Mouse (Mus musculus): Measurements from ENCODE around the gene Hsp90ab1. TPM values are rescaled to one million over a fixed set of nuclear protein-coding genes. Genes with fewer than 3 reads are reported as not detected.

Gene Hsp90ab1
- total and polyA plus RNA-seq, 2 experiments from 2014 or later: 1,063 to 1,371 TPM

GRCm38 (mm10) chr17:45616046-45616650 is 43.1 kb upstream of the Hsp90ab1 start:
- H3K27me3 ChIP-seq (ENCODE audit: insufficient read depth, low read length): no peaks in the 10 kb centered on the region
- no peak for TF ChIP-seq CTCF (IDR thresholded peaks at IDR 0.05)
- no peak overlapping the region for H3K9ac ChIP-seq (replicated peaks; ENCODE audit: low read length, poor library complexity, severe bottlenecking)
- no peaks in the 10 kb centered on the region for H3K36me3 ChIP-seq (ENCODE audit: insufficient read depth, low read length)
- 73% methylated on average over 4 of the region's 4 CpGs for WGBS
- no peak overlapping the region for H3K4me3 ChIP-seq (ENCODE audit: low read depth, low read length)
- H3K4me1 ChIP-seq (ENCODE audit: insufficient read depth, low read length): 0 out of 2 replicates have a peak, but pooled peaks cover 4% of the 10 kb centered on the region
- DNase-seq (ENCODE audit: low spot score) (no peak), ATAC-seq (ENCODE audit: low FRiP score) (no peak)
- no peaks in the 10 kb centered on the region for H3K9me3 ChIP-seq (ENCODE audit: low read length)
- H3K27ac ChIP-seq (ENCODE audit: low read depth, low read length): no peak overlapping the region
- no peak overlapping the region for H3K4me2 ChIP-seq (ENCODE audit: low read depth, low read length, poor library complexity, severe bottlenecking)

GRCm38 (mm10) chr17:45612921-45613320 is 39.9 kb upstream of the Hsp90ab1 start:
- no peak overlapping the region for H3K9ac ChIP-seq (replicated peaks; ENCODE audit: low read length, poor library complexity, severe bottlenecking)
- H3K4me3 ChIP-seq (ENCODE audit: low read depth, low read length): no peak overlapping the region
- no peaks in the 10 kb centered on the region for H3K27me3 ChIP-seq (ENCODE audit: insufficient read depth, low read length)
- no peaks in the 10 kb centered on the region for H3K36me3 ChIP-seq (ENCODE audit: insufficient read depth, low read length)
- no peak for ATAC-seq (ENCODE audit: low FRiP score)
- no peaks in the 10 kb centered on the region for H3K9me3 ChIP-seq (ENCODE audit: low read length)
- no peak overlapping the region for H3K27ac ChIP-seq (ENCODE audit: low read depth, low read length)
- no peak for TF ChIP-seq CTCF (IDR thresholded peaks at IDR 0.05)
- no peak overlapping the region for H3K4me2 ChIP-seq (ENCODE audit: low read depth, low read length, poor library complexity, severe bottlenecking)
- WGBS: 90% methylated on average over 7 of the region's 7 CpGs
- H3K4me1 ChIP-seq (ENCODE audit: insufficient read depth, low read length): no peaks in the 10 kb centered on the region
- DNase-seq (ENCODE audit: low spot score): no peak

GRCm38 (mm10) chr17:45612008-45612407 is 38.9 kb upstream of the Hsp90ab1 start:
- ATAC-seq (ENCODE audit: low FRiP score) (no peak), DNase-seq (ENCODE audit: low spot score) (no peak)
- Histone ChIP-seq H3K36me3 (ENCODE audit: insufficient read depth, low read length) (no peaks in the 10 kb centered on the region), H3K4me1 (ENCODE audit: insufficient read depth, low read length) (no peaks in the 10 kb centered on the region), H3K4me2 (ENCODE audit: low read depth, low read length, poor library complexity, severe bottlenecking) (no peak overlapping the region), H3K9ac (replicated peaks; ENCODE audit: low read length, poor library complexity, severe bottlenecking) (no peak overlapping the region), H3K27me3 (ENCODE audit: insufficient read depth, low read length) (no peaks in the 10 kb centered on the region), H3K27ac (ENCODE audit: low read depth, low read length) (no peak overlapping the region), H3K4me3 (ENCODE audit: low read depth, low read length) (no peak overlapping the region), H3K9me3 (ENCODE audit: low read length) (no peaks in the 10 kb centered on the region)
- TF ChIP-seq CTCF (IDR thresholded peaks at IDR 0.05): no peak
- WGBS: 87% methylated on average over 8 of the region's 8 CpGs

- Histone ChIP-seq H3K4me1 (ENCODE audit: insufficient read depth, low read length) (no peaks in the 10 kb centered on the region), H3K9ac (replicated peaks; ENCODE audit: low read length, poor library complexity, severe bottlenecking) (no peak overlapping the region), H3K9me3 (ENCODE audit: low read length) (no peaks in the 10 kb centered on the region), H3K4me3 (ENCODE audit: low read depth, low read length) (no peak overlapping the region), H3K36me3 (ENCODE audit: insufficient read depth, low read length) (no peaks in the 10 kb centered on the region), H3K27ac (ENCODE audit: low read depth, low read length) (no peak overlapping the region), H3K4me2 (ENCODE audit: low read depth, low read length, poor library complexity, severe bottlenecking) (no peak overlapping the region), H3K27me3 (ENCODE audit: insufficient read depth, low read length) (no peaks in the 10 kb centered on the region)
- TF ChIP-seq CTCF (IDR thresholded peaks at IDR 0.05): no peak
- no peak for ATAC-seq (ENCODE audit: low FRiP score)
- 15% methylated on average over 5 of the region's 5 CpGs for WGBS
- DNase-seq (ENCODE audit: low spot score): no peak
Measured at GRCm38 (mm10) chr17:45610144-45610866, 37.2 kb upstream of the Hsp90ab1 start.

GRCm38 (mm10) chr17:45608396-45608795 is 35.3 kb upstream of the Hsp90ab1 start:
- Histone ChIP-seq H3K9ac (replicated peaks; ENCODE audit: low read length, poor library complexity, severe bottlenecking) (no peak overlapping the region), H3K9me3 (ENCODE audit: low read length) (no peaks in the 10 kb centered on the region), H3K36me3 (ENCODE audit: insufficient read depth, low read length) (no peaks in the 10 kb centered on the region), H3K27me3 (ENCODE audit: insufficient read depth, low read length) (no peaks in the 10 kb centered on the region), H3K4me3 (ENCODE audit: low read depth, low read length) (no peak overlapping the region), H3K27ac (ENCODE audit: low read depth, low read length) (no peak overlapping the region), H3K4me1 (ENCODE audit: insufficient read depth, low read length) (no peaks in the 10 kb centered on the region), H3K4me2 (ENCODE audit: low read depth, low read length, poor library complexity, severe bottlenecking) (no peak overlapping the region)
- ATAC-seq (ENCODE audit: low FRiP score) (no peak), DNase-seq (ENCODE audit: low spot score) (no peak)
- 92% methylated on average over 4 of the region's 4 CpGs for WGBS
- no peak for TF ChIP-seq CTCF (IDR thresholded peaks at IDR 0.05)

Measured in midbrain, postnatal 0 days (tissue).